Mouse (Mus musculus): ENCODE data around the gene Tbc1d24.

The Tbc1d24 gene

GRCm38 (mm10) chr17:24174259-24174658 lies 31.1 kb downstream of the Tbc1d24 start:
- no peak for DNase-seq (ENCODE audit: low read depth, low spot score)

- DNase-seq (ENCODE audit: low read depth, low spot score), result peak; percentile 59
Measured at GRCm38 (mm10) chr17:24173423-24173822, 31.9 kb downstream of the Tbc1d24 start.

GRCm38 (mm10) chr17:24171738-24172137 lies 33.6 kb downstream of the Tbc1d24 start:
- no peak for DNase-seq (ENCODE audit: low read depth, low spot score)

- DNase-seq (ENCODE audit: low read depth, low spot score), result no peak
Measured at GRCm38 (mm10) chr17:24170729-24171128, 34.6 kb downstream of the Tbc1d24 start.

GRCm38 (mm10) chr17:24170125-24170524 lies 35.2 kb downstream of the Tbc1d24 start:
- DNase-seq (ENCODE audit: low read depth, low spot score), result no peak

GRCm38 (mm10) chr17:24169317-24170065 lies 35.9 kb downstream of the Tbc1d24 start, which contains the start of gene Atp6v0c:
Atp6v0c (minus strand) TSS chr17:24169702.
- DNase-seq (ENCODE audit: low read depth, low spot score), result peak; percentile 94

- peak; percentile 60 for DNase-seq (ENCODE audit: low read depth, low spot score)
Measured at GRCm38 (mm10) chr17:24168590-24169277, 36.6 kb downstream of the Tbc1d24 start.

- DNase-seq (ENCODE audit: low read depth, low spot score), result no peak
Measured at GRCm38 (mm10) chr17:24167891-24168505, 37.4 kb downstream of the Tbc1d24 start.

- DNase-seq (ENCODE audit: low read depth, low spot score), result no peak
Measured at GRCm38 (mm10) chr17:24167120-24167519, 38.2 kb downstream of the Tbc1d24 start.

- no peak for DNase-seq (ENCODE audit: low read depth, low spot score)
Measured at GRCm38 (mm10) chr17:24164566-24165259, 40.6 kb downstream of the Tbc1d24 start.

- DNase-seq (ENCODE audit: low read depth, low spot score), result peak; percentile 93
Measured at GRCm38 (mm10) chr17:24163176-24163962, 42.0 kb downstream of the Tbc1d24 start, which contains the start of gene Amdhd2. Amdhd2 (minus strand) TSS chr17:24163766.

GRCm38 (mm10) chr17:24162584-24163175 lies 42.7 kb downstream of the Tbc1d24 start:
- no peak for DNase-seq (ENCODE audit: low read depth, low spot score)

- no peak for DNase-seq (ENCODE audit: low read depth, low spot score)
Measured at GRCm38 (mm10) chr17:24161466-24161865, 43.9 kb downstream of the Tbc1d24 start.

- DNase-seq (ENCODE audit: low read depth, low spot score), result no peak
Measured at GRCm38 (mm10) chr17:24157526-24157925, 47.8 kb downstream of the Tbc1d24 start.

- DNase-seq (ENCODE audit: low read depth, low spot score), result no peak
Measured at GRCm38 (mm10) chr17:24157121-24157520, 48.2 kb downstream of the Tbc1d24 start.

- no peak for DNase-seq (ENCODE audit: low read depth, low spot score)
Measured at GRCm38 (mm10) chr17:24156394-24156793, 49.0 kb downstream of the Tbc1d24 start.

- DNase-seq (ENCODE audit: low read depth, low spot score), result no peak
Measured at GRCm38 (mm10) chr17:24155742-24156141, 49.6 kb downstream of the Tbc1d24 start.

- DNase-seq (ENCODE audit: low read depth, low spot score), result no peak
Measured at GRCm38 (mm10) chr17:24154463-24154862, 50.9 kb downstream of the Tbc1d24 start.

GRCm38 (mm10) chr17:24151890-24152563 lies 53.3 kb downstream of the Tbc1d24 start:
- DNase-seq (ENCODE audit: low read depth, low spot score), result peak; percentile 70

- DNase-seq (ENCODE audit: low read depth, low spot score), result no peak
Measured at GRCm38 (mm10) chr17:24151382-24151781, 54.0 kb downstream of the Tbc1d24 start.

Measured in retina, postnatal 7 days (tissue).